Mouse (Mus musculus): ENCODE data around the gene Pdk2.

- TF ChIP-seq CTCF (IDR thresholded peaks at IDR 0.05; ENCODE audit: low read depth, low read length), result no peak
- TF ChIP-seq EP300 (IDR thresholded peaks at IDR 0.05; ENCODE audit: insufficient read depth, low read depth, low read length), result no peak
- no peak for TF ChIP-seq POLR2A (IDR thresholded peaks at IDR 0.05; ENCODE audit: insufficient read depth, low read length)
Observed at GRCm38 (mm10) chr11:95002705-95003104, 38.4 kb downstream of the Pdk2 start.
